Comparison of ENCODE assay signal across 29 mouse cellular contexts in the genomic region with DNA sequence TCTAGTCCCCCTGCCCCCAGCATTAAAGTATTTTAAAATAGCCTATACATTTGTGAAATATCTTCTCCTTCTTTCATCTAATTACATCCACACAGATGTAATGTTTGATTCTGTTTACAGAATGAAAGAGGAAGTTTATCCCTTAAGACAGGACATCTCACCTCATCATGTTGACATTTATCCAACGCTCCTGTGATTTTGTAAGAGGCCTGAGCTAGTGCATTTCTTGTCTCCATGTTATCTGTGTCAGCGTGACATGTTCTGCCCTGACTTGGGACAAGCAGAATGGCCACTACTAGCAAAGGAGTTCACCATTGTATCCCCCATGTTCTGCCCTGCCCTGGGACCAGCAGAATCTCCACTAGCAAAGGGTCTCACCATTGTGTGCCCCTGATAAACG.
"Had no signal": no experiment of that assay in that cellular context is flagged by ENCODE, and none has a peak within 500 bp of the region (broad histone marks: within the 10 kb centered on the region; RNA-seq: fewer than 3 reads in every experiment).

No protein-coding gene starts in this region.

- H3K4me1 ChIP-seq: limb, embryonic 12.5 days; limb, embryonic 13.5 days; limb, embryonic 15.5 days; liver, embryonic 12.5 days; liver, embryonic 13.5 days; liver, embryonic 15.5 days; megakaryocyte, embryonic 14.5 days; midbrain, embryonic 12.5 days; midbrain, embryonic 15.5 days; neural tube, embryonic 12.5 days had no signal

- H3K4me3 ChIP-seq: left cerebral cortex, adult 2 months; limb, embryonic 10.5 days; limb, embryonic 12.5 days; limb, embryonic 13.5 days; limb, embryonic 15.5 days; liver, embryonic 12.5 days; liver, embryonic 13.5 days; liver, embryonic 15.5 days; megakaryocyte, embryonic 14.5 days; midbrain, embryonic 10.5 days; midbrain, embryonic 12.5 days; midbrain, embryonic 13.5 days; midbrain, embryonic 15.5 days; myocyte; neural tube, embryonic 12.5 days; neural tube, embryonic 13.5 days had no signal

- H3K9ac ChIP-seq: limb, embryonic 12.5 days; limb, embryonic 13.5 days; limb, embryonic 15.5 days; liver, embryonic 12.5 days; liver, embryonic 13.5 days; liver, embryonic 14.5 days; liver, embryonic 15.5 days; liver, postnatal 0 days; midbrain, embryonic 12.5 days; midbrain, embryonic 13.5 days; midbrain, embryonic 15.5 days; neural tube, embryonic 12.5 days; neural tube, embryonic 13.5 days had no signal

- H3K36me3 ChIP-seq: limb, embryonic 10.5 days; limb, embryonic 12.5 days; limb, embryonic 13.5 days; limb, embryonic 15.5 days; liver, embryonic 12.5 days; liver, embryonic 13.5 days; liver, embryonic 15.5 days; midbrain, embryonic 10.5 days; midbrain, embryonic 12.5 days; midbrain, embryonic 13.5 days; midbrain, embryonic 15.5 days; neural tube, embryonic 12.5 days; neural tube, embryonic 13.5 days had no signal

- H3K27me3 ChIP-seq: limb, embryonic 12.5 days; limb, embryonic 13.5 days; limb, embryonic 15.5 days; liver, embryonic 12.5 days; liver, embryonic 13.5 days; liver, embryonic 15.5 days; megakaryocyte, embryonic 14.5 days; midbrain, embryonic 12.5 days; midbrain, embryonic 13.5 days; midbrain, embryonic 15.5 days; neural tube, embryonic 12.5 days; neural tube, embryonic 13.5 days had no signal

- DNase-seq: layer of hippocampus, postnatal 36 days; left cerebral cortex, postnatal 4 days; liver; liver, embryonic 13.5 days; liver, postnatal 0 days; lung, postnatal 10 days; lung, postnatal 14 days; lung, postnatal 4 days; midbrain, embryonic 14.5 days had no signal

- H3K27ac ChIP-seq: left cerebral cortex, adult 2 months; limb, embryonic 10.5 days; limb, embryonic 12.5 days; limb, embryonic 13.5 days; limb, embryonic 15.5 days; liver, embryonic 12.5 days; liver, embryonic 13.5 days; liver, embryonic 14.5 days; liver, embryonic 15.5 days; macrophage; midbrain, embryonic 10.5 days; midbrain, embryonic 12.5 days; midbrain, embryonic 13.5 days; midbrain, embryonic 15.5 days; neural tube, embryonic 12.5 days; neural tube, embryonic 13.5 days had no signal

- ATAC-seq: liver, embryonic 12.5 days; liver, postnatal 0 days; midbrain, embryonic 13.5 days; midbrain, embryonic 15.5 days; midbrain, embryonic 16.5 days had no signal

- H3K9me3 ChIP-seq: limb, embryonic 10.5 days; limb, embryonic 12.5 days; limb, embryonic 13.5 days; limb, embryonic 15.5 days; liver, embryonic 12.5 days; liver, embryonic 13.5 days; liver, embryonic 15.5 days; megakaryocyte, embryonic 14.5 days; midbrain, embryonic 10.5 days; midbrain, embryonic 12.5 days; midbrain, embryonic 13.5 days; midbrain, embryonic 15.5 days; neural tube, embryonic 12.5 days; neural tube, embryonic 13.5 days had no signal

- H3K4me2 ChIP-seq: limb, embryonic 12.5 days; limb, embryonic 13.5 days; limb, embryonic 15.5 days; liver, embryonic 11.5 days; liver, embryonic 12.5 days; liver, embryonic 13.5 days; liver, embryonic 15.5 days; midbrain, embryonic 11.5 days; midbrain, embryonic 12.5 days; midbrain, embryonic 13.5 days; midbrain, embryonic 15.5 days; neural tube, embryonic 12.5 days; neural tube, embryonic 13.5 days had no signal
